Mouse (Mus musculus): Measurements from ENCODE around the gene Gal3st2c. TPM values are rescaled to one million over a fixed set of nuclear protein-coding genes. Genes with fewer than 3 reads are reported as not detected.
"Not testable (repeated sequence)": the region's sequence is repeated elsewhere in the genome, so short reads cannot be mapped to it uniquely, and the experiment has no call there.

The Gal3st2c gene
- polyA plus RNA-seq, 1 experiment, result 0.04 TPM

GRCm38 (mm10) chr1:94057401-94057800 lies 67.1 kb downstream of the Gal3st2c start:
- Histone ChIP-seq H3K27me3 (ENCODE audit: control insufficient read depth, insufficient read depth, low read length) (no peaks in the 10 kb centered on the region), H3K27ac (ENCODE audit: insufficient read depth, low read length) (no peak overlapping the region), H3K36me3 (ENCODE audit: control insufficient read depth, insufficient read depth, low read length) (no peaks in the 10 kb centered on the region), H3K4me1 (ENCODE audit: control insufficient read depth, insufficient read depth, insufficient read length) (peaks cover 4% of the 10 kb centered on the region; the same call in 1 of the 2 replicates), H3K4me3 (ENCODE audit: extremely low read depth, insufficient read depth, insufficient read length) (no peak overlapping the region)
- WGBS, result 93% methylated on average over 2 of the region's 2 CpGs
- no peak for DNase-seq (ENCODE audit: low read depth in 1 of 2, low spot score in 2 of 2)
- no peak for TF ChIP-seq CTCF (IDR thresholded peaks at IDR 0.05; ENCODE audit: extremely low read depth, insufficient read depth, insufficient read length, insufficient replicate concordance)
- no peak for TF ChIP-seq POLR2A (IDR thresholded peaks at IDR 0.05; ENCODE audit: low read depth, low read length)

- H3K4me1 ChIP-seq (ENCODE audit: control insufficient read depth, insufficient read depth, insufficient read length); H3K36me3 ChIP-seq (ENCODE audit: control insufficient read depth, insufficient read depth, low read length); H3K27me3 ChIP-seq (ENCODE audit: control insufficient read depth, insufficient read depth, low read length); DNase-seq (ENCODE audit: low read depth in 1 of 2, low spot score in 2 of 2); H3K27ac ChIP-seq (ENCODE audit: insufficient read depth, low read length); H3K4me3 ChIP-seq (ENCODE audit: extremely low read depth, insufficient read depth, insufficient read length): not testable (repeated sequence)
- WGBS, result 16% methylated on average over 1 of the region's 1 CpGs
Observed at GRCm38 (mm10) chr1:94058281-94058680, 68.0 kb downstream of the Gal3st2c start.

Other genes with a start within 250 kb of the Gal3st2c start
- 38.5 and 43.0 TPM in 2 replicates for gene Atg4b, start 239.0 kb upstream of the Gal3st2c start, polyA plus RNA-seq (2012; rRNA removed)
- gene Thap4, start 235.6 kb upstream of the Gal3st2c start, polyA plus RNA-seq (2012; rRNA removed), result 16.5 and 17.2 TPM in 2 replicates
- 43.7 and 44.0 TPM in 2 replicates for gene Dtymk, start 188.6 kb upstream of the Gal3st2c start, polyA plus RNA-seq (2012; rRNA removed)
- 7.1 and 7.6 TPM in 2 replicates for gene Ing5, start 186.5 kb upstream of the Gal3st2c start, polyA plus RNA-seq (2012; rRNA removed)
- gene D2hgdh, start 165.6 kb upstream of the Gal3st2c start, polyA plus RNA-seq (2012; rRNA removed), result 17.0 and 20.3 TPM in 2 replicates
- gene Gal3st2, start 129.2 kb upstream of the Gal3st2c start, polyA plus RNA-seq (2012; rRNA removed), result 0.94 and 3.8 TPM in 2 replicates
- gene Gal3st2b, start 72.2 kb upstream of the Gal3st2c start, polyA plus RNA-seq (2012; rRNA removed), result 3.5 and 3.7 TPM in 2 replicates
- not detected in 2 replicates for gene Neu4, start 29.9 kb downstream of the Gal3st2c start, polyA plus RNA-seq (2012; rRNA removed)
- gene Pdcd1, start 62.0 kb downstream of the Gal3st2c start, polyA plus RNA-seq (2012; rRNA removed), result 2.4 and 3.4 TPM in 2 replicates

All from spleen, adult 2 months (tissue).